Mouse (Mus musculus): ENCODE data around the gene Twnk. TPM values are rescaled to one million over a fixed set of nuclear protein-coding genes. Genes with fewer than 3 reads are reported as not detected.

The Twnk gene
- polyA plus RNA-seq, 1 experiment = 6.1 TPM

DNA sequence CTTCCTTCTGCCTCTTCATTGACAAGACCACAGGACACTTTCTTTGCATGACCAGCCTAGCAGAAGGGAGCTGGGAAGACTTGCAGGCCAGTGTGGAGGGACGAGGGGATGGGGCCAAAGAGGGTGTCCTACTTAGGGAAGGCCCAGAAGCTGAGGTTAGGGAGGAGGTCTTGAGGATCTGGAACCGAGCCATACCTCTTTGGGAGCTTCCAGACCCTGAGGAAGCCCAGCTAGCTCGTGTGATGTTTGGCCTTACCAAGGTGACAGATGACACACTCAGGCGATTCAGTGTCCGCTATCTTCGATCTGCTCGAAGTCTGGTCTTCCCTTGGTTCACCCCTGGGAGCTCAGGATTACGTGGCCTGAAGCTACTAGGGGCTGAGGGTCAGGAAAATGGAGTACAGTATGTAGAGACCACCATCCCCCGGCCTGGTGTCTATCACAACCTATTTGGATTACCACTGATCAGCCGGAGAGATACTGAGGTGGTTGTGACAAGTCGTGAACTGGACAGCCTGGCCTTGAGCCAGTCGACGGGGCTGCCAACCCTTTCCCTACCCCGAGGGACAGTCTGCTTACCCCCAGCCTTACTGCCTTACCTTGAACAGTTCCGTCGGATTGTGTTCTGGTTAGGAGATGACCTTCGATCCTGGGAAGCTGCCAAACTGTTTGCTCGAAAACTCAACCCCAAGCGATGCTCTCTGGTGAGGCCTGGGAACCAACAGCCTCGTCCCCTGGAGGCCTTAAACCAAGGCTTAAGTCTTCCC lies 2.1 kb downstream of the Twnk start:
- WGBS = 89% methylated on average over 20 of the region's 20 CpGs
- no peaks in the 10 kb centered on the region for H3K27me3 ChIP-seq (ENCODE audit: control insufficient read depth, insufficient read depth, low read length)
- no peak overlapping the region for H3K27ac ChIP-seq (ENCODE audit: insufficient read depth, low read length)
- TF ChIP-seq POLR2A (IDR thresholded peaks at IDR 0.05; ENCODE audit: low read depth, low read length) = no peak
- no peak for TF ChIP-seq CTCF (IDR thresholded peaks at IDR 0.05; ENCODE audit: extremely low read depth, insufficient read depth, insufficient read length, insufficient replicate concordance)
- H3K36me3 ChIP-seq (ENCODE audit: control insufficient read depth, insufficient read depth, low read length) = peaks cover 3% of the 10 kb centered on the region; the same call in 1 of the 2 replicates
- no peak overlapping the region for H3K4me3 ChIP-seq (ENCODE audit: extremely low read depth, insufficient read depth, insufficient read length)
- peaks cover 6% of the 10 kb centered on the region; the same call in 1 of the 2 replicates for H3K4me1 ChIP-seq (ENCODE audit: control insufficient read depth, insufficient read depth, insufficient read length)
- no peak for DNase-seq (ENCODE audit: low read depth in 1 of 2, low spot score in 2 of 2)

DNA sequence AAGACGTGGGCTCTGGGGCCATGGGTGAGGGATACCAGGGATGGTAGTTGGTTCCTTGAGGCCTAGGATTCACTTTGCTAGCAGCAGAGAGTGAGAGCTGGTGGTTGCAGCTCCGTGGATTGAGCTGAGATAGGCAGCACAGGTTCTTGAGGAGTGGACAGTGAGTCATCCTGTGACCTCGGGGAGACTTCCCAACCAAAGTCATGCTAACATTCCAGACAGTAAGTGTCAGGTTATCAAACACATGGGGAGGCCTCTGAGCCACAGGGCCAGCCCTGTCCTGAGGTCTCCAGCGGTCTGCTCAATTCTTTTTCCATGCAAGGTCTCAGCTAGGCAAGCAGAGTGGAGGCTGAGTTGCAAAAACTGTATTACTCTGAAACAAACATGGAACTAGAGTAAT lies 5.2 kb downstream of the Twnk start:
- H3K27ac ChIP-seq (ENCODE audit: insufficient read depth, low read length) = no peak overlapping the region
- 91% methylated on average over 4 of the region's 4 CpGs for WGBS

DNA sequence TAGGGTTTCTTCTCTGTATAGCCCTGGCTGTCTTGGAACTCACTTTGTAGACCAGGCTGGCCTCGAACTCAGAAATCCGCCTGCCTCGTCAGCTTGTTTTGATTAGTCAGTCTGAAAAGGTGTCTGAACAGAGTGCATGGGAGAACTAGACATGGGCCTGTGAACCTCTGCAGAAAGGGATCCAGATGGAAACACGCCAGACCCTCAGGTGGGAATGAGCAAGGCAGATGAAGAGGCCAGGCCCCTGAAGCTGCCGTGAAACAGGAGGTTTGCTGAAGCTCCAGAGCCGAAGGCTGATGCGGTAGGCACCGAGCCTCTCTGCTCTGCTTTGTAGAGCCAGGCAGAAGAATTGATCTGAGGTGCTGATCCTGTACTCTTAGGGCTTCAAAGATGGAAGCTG lies 6.8 kb downstream of the Twnk start:
- 92% methylated on average over 8 of the region's 8 CpGs for WGBS
- Histone ChIP-seq H3K4me1 (ENCODE audit: control insufficient read depth, insufficient read depth, insufficient read length) (peaks cover 15% of the 10 kb centered on the region; the same call in 1 of the 2 replicates), H3K4me3 (ENCODE audit: extremely low read depth, insufficient read depth, insufficient read length) (no peak overlapping the region), H3K27ac (ENCODE audit: insufficient read depth, low read length) (no peak overlapping the region), H3K36me3 (ENCODE audit: control insufficient read depth, insufficient read depth, low read length) (peaks cover 3% of the 10 kb centered on the region; the same call in 1 of the 2 replicates), H3K27me3 (ENCODE audit: control insufficient read depth, insufficient read depth, low read length) (peaks cover 1% of the 10 kb centered on the region; the same call in 1 of the 2 replicates)
- no peak for TF ChIP-seq CTCF (IDR thresholded peaks at IDR 0.05; ENCODE audit: extremely low read depth, insufficient read depth, insufficient read length, insufficient replicate concordance)
- no peak for TF ChIP-seq POLR2A (IDR thresholded peaks at IDR 0.05; ENCODE audit: low read depth, low read length)
- DNase-seq (ENCODE audit: low read depth in 1 of 2, low spot score in 2 of 2) = no peak

More for the DNA sequence above, 5.2 kb downstream of the Twnk start:
- Histone ChIP-seq H3K4me3 (ENCODE audit: extremely low read depth, insufficient read depth, insufficient read length) (no peak overlapping the region), H3K4me1 (ENCODE audit: control insufficient read depth, insufficient read depth, insufficient read length) (peaks cover 12% of the 10 kb centered on the region; the same call in 1 of the 2 replicates), H3K36me3 (ENCODE audit: control insufficient read depth, insufficient read depth, low read length) (peaks cover 3% of the 10 kb centered on the region; the same call in 1 of the 2 replicates), H3K27me3 (ENCODE audit: control insufficient read depth, insufficient read depth, low read length) (no peaks in the 10 kb centered on the region)
- TF ChIP-seq POLR2A (IDR thresholded peaks at IDR 0.05; ENCODE audit: low read depth, low read length) (no peak), CTCF (IDR thresholded peaks at IDR 0.05; ENCODE audit: extremely low read depth, insufficient read depth, insufficient read length, insufficient replicate concordance) (no peak)
- no peak for DNase-seq (ENCODE audit: low read depth in 1 of 2, low spot score in 2 of 2)

DNA sequence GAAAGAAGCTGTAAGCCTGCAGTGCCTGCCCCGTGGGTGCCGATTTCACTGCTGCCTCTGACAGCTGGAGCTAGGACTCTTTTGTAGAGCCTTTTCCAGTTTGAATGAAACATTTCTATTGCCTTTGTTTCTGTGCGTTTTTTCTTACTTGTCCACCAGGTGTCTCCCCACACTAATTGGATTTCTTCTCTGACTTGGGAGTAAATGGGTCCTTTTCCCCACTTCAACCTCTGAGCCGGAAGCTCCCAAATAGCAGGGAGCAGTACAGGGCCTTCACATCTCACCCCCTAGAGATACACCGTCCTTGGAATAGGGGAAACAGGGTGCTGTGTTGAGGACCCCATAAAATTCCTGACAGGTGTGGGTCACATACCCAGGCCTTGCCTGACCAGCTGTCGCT lies 7.2 kb downstream of the Twnk start:
- peaks cover 15% of the 10 kb centered on the region; the same call in 1 of the 2 replicates for H3K4me1 ChIP-seq (ENCODE audit: control insufficient read depth, insufficient read depth, insufficient read length)
- WGBS = 62% methylated on average over 6 of the region's 6 CpGs
- no peak for DNase-seq (ENCODE audit: low read depth in 1 of 2, low spot score in 2 of 2)
- peaks cover 4% of the 10 kb centered on the region for H3K27me3 ChIP-seq (ENCODE audit: control insufficient read depth, insufficient read depth, low read length)
- H3K36me3 ChIP-seq (ENCODE audit: control insufficient read depth, insufficient read depth, low read length) = peaks cover 3% of the 10 kb centered on the region; the same call in 1 of the 2 replicates
- no peak for TF ChIP-seq POLR2A (IDR thresholded peaks at IDR 0.05; ENCODE audit: low read depth, low read length)
- no peak for TF ChIP-seq CTCF (IDR thresholded peaks at IDR 0.05; ENCODE audit: extremely low read depth, insufficient read depth, insufficient read length, insufficient replicate concordance)
- no peak overlapping the region for H3K4me3 ChIP-seq (ENCODE audit: extremely low read depth, insufficient read depth, insufficient read length)
- H3K27ac ChIP-seq (ENCODE audit: insufficient read depth, low read length) = no peak overlapping the region

DNA sequence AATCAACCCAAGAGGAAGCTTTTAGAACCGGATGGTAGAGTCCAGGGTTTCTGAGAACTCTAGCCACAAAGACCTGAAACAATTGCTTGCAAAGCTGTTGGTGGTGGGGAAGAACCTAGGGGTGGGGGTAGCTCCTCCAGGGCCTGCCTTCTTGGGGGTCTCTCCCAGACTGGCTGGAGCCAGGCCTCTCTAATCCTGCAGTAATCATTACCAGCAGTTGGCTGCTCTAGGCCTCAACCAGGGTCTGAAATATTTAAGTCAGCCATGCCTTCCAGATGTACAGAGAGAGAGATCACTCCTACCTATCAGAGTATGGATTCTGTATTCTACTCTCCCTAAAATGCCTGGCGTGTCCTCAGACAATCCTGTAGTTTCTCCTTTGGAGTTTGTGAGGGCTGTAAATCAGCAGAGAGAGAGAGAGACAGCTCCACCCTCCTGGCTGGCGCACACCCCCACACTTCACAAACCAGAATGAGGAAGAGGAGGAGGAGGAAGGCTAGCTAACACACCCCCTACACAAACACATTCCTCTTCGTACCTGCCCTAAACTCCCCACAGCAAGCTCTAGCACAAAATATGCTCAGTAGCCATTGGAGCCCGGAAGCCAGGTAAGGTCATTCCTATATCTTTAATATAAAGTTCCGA lies 8.2 kb downstream of the Twnk start:
- TF ChIP-seq POLR2A (IDR thresholded peaks at IDR 0.05; ENCODE audit: low read depth, low read length) = no peak
- TF ChIP-seq CTCF (IDR thresholded peaks at IDR 0.05; ENCODE audit: extremely low read depth, insufficient read depth, insufficient read length, insufficient replicate concordance) = no peak
- peaks cover 3% of the 10 kb centered on the region; the same call in 1 of the 2 replicates for H3K36me3 ChIP-seq (ENCODE audit: control insufficient read depth, insufficient read depth, low read length)

DNA sequence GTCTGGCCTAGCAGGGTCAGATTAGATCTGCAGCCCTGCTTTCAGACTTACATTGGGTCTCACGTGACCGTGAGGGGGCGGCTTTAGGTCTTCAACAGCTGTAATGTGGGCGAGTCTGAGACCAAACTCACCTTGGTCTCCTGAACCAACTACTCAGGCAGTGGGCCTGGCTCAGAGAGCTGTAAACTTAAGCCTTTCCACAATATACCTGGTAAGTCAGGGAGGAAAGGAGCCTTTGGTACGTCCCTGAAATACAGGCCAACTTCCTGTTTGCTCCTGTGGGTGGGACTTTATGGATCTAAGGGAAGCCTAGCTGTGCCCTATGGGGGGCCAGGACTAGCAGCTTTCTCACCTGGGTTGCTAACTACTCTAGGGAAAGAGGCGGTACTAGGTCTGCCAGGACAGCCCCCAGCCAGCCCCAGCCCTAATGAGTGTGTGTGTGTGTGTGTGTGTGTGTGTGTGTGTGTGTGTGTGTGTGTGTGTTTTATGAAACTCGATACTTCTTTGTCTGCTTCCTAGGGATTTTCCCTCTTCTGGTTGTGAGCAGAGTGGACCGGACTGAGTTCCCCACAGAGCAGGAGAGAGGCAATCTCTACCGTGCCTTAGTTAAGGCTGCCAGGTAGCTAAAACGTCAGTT lies 9.0 kb downstream of the Twnk start, which contains the start of gene Lzts2:
Gene Lzts2, plus strand, starts transcription at position 80 of the 637 bp plus-strand sequence.
- no peak for TF ChIP-seq POLR2A (IDR thresholded peaks at IDR 0.05; ENCODE audit: low read depth, low read length)
- TF ChIP-seq CTCF (IDR thresholded peaks at IDR 0.05; ENCODE audit: extremely low read depth, insufficient read depth, insufficient read length, insufficient replicate concordance) = no peak
- H3K4me3 ChIP-seq (ENCODE audit: extremely low read depth, insufficient read depth, insufficient read length) = peak within 1 kb of the TSS; percentile 69
- 12% methylated on average over 10 of the region's 10 CpGs for WGBS
- H3K36me3 ChIP-seq (ENCODE audit: control insufficient read depth, insufficient read depth, low read length) = peaks cover 3% of the 10 kb centered on the region; the same call in 1 of the 2 replicates
- peak within 1 kb of the TSS; percentile 55; the same call in 1 of the 2 replicates for H3K27ac ChIP-seq (ENCODE audit: insufficient read depth, low read length)
- H3K27me3 ChIP-seq (ENCODE audit: control insufficient read depth, insufficient read depth, low read length) = peaks cover 11% of the 10 kb centered on the region
- peaks cover 15% of the 10 kb centered on the region; the same call in 1 of the 2 replicates for H3K4me1 ChIP-seq (ENCODE audit: control insufficient read depth, insufficient read depth, insufficient read length)
- no peak for DNase-seq (ENCODE audit: low read depth in 1 of 2, low spot score in 2 of 2)

More for the DNA sequence above, 8.2 kb downstream of the Twnk start:
- 58% methylated on average over 6 of the region's 6 CpGs for WGBS
- Histone ChIP-seq H3K4me1 (ENCODE audit: control insufficient read depth, insufficient read depth, insufficient read length) (peaks cover 15% of the 10 kb centered on the region; the same call in 1 of the 2 replicates), H3K4me3 (ENCODE audit: extremely low read depth, insufficient read depth, insufficient read length) (no peak overlapping the region), H3K27ac (ENCODE audit: insufficient read depth, low read length) (no peak overlapping the region), H3K27me3 (ENCODE audit: control insufficient read depth, insufficient read depth, low read length) (peaks cover 11% of the 10 kb centered on the region)
- DNase-seq (ENCODE audit: low read depth in 1 of 2, low spot score in 2 of 2) = no peak

All from spleen, adult 2 months (tissue).